Mouse (Mus musculus) retina, postnatal 7 days (tissue): Measurements from ENCODE around the gene Lypd4.
"Not testable (repeated sequence)": the region's sequence is repeated elsewhere in the genome, so short reads cannot be mapped to it uniquely, and the experiment has no call there.

Source experiments
- DNase-seq: peaks from one replicate; pipeline ENCODE4 v3.0.0-alpha.2; 2012; ENCODE audit warnings: low read depth, low spot score

The Lypd4 gene

GRCm38 (mm10) chr7:24869532-24870165, at the start of gene Lypd4, which contains the start of gene Dmrtc2:
Lypd4 (minus strand) TSS chr7:24869941.
Dmrtc2 (plus strand) TSS chr7:24870057.
- no peak for DNase-seq

- no peak for DNase-seq
These were observed 49.1 kb upstream of the Lypd4 start for GRCm38 (mm10) chr7:24918763-24919323.

GRCm38 (mm10) chr7:24912480-24912879, 42.7 kb upstream of the Lypd4 start:
- DNase-seq: no peak

- no peak for DNase-seq
These were observed 37.5 kb upstream of the Lypd4 start for GRCm38 (mm10) chr7:24907211-24907748.

GRCm38 (mm10) chr7:24906551-24906950, 36.8 kb upstream of the Lypd4 start:
- no peak for DNase-seq

GRCm38 (mm10) chr7:24904936-24905335, 35.2 kb upstream of the Lypd4 start:
- peak; percentile 52 for DNase-seq

- peak; percentile 92 for DNase-seq
These were observed 34.3 kb upstream of the Lypd4 start for GRCm38 (mm10) chr7:24904070-24904483.

- DNase-seq: no peak
These were observed 33.7 kb upstream of the Lypd4 start for GRCm38 (mm10) chr7:24903444-24903825.

- no peak for DNase-seq
These were observed 33.1 kb upstream of the Lypd4 start, which contains the start of gene Arhgef1 for GRCm38 (mm10) chr7:24902630-24903443. Arhgef1 (plus strand) TSS chr7:24902912.

GRCm38 (mm10) chr7:24902264-24902629, 32.5 kb upstream of the Lypd4 start:
- DNase-seq: no peak

- no peak for DNase-seq
These were observed 32.1 kb upstream of the Lypd4 start for GRCm38 (mm10) chr7:24901842-24902241.

- no peak for DNase-seq
These were observed 31.4 kb upstream of the Lypd4 start for GRCm38 (mm10) chr7:24901114-24901513.

GRCm38 (mm10) chr7:24897959-24898358, 28.2 kb upstream of the Lypd4 start:
- no peak for DNase-seq

- no peak for DNase-seq
These were observed 27.5 kb upstream of the Lypd4 start, which contains the start of gene Cd79a for GRCm38 (mm10) chr7:24897224-24897623. Cd79a (plus strand) TSS chr7:24897381.

- no peak for DNase-seq
These were observed 26.5 kb upstream of the Lypd4 start for GRCm38 (mm10) chr7:24896269-24896668.

- DNase-seq: not testable (repeated sequence)
These were observed 26.0 kb upstream of the Lypd4 start for GRCm38 (mm10) chr7:24895749-24896148.

- DNase-seq: no peak
These were observed 22.4 kb upstream of the Lypd4 start for GRCm38 (mm10) chr7:24892125-24892583.

GRCm38 (mm10) chr7:24891241-24892124, 21.7 kb upstream of the Lypd4 start:
- no peak for DNase-seq

- DNase-seq: peak; percentile 71
These were observed 20.8 kb upstream of the Lypd4 start for GRCm38 (mm10) chr7:24890281-24891216.
